Mouse (Mus musculus) stomach, embryonic 14.5 days (tissue): ENCODE results near the gene Alkal2. TPM values are rescaled to one million over a fixed set of nuclear protein-coding genes. Genes with fewer than 3 reads are reported as not detected.

ENCODE experiments used
- ATAC-seq: fragments of 200-750 bp; cut with Nextera tagmentation; 2 replicates; pipeline ENCODE4 v1.8.0; 2017; ENCODE audit warnings: low read depth, moderate TSS enrichment; ENCODE audit not compliant: insufficient number of reproducible peaks, insufficient read depth, low FRiP score
- H3K27ac ChIP-seq: fragments of 300-500 bp; sonication (generic); 2 replicates; pipeline ENCODE4 v1.5.1; 2014; ENCODE audit warnings: mild to moderate bottlenecking, low read length, moderate library complexity, mixed read lengths
- H3K27me3 ChIP-seq: fragments of 300-500 bp; sonication (generic); 2 replicates; pipeline ENCODE4 v1.6.1; 2014; ENCODE audit warnings: low read length, control low read depth, mixed read lengths; ENCODE audit not compliant: control insufficient read depth, insufficient read depth
- H3K36me3 ChIP-seq: fragments of 300-500 bp; sonication (generic); 2 replicates; pipeline ENCODE4 v1.6.1; 2014; ENCODE audit warnings: mild to moderate bottlenecking, control low read depth, low read length, moderate library complexity, mixed read lengths; ENCODE audit not compliant: control insufficient read depth, insufficient read depth
- H3K4me1 ChIP-seq: fragments of 300-500 bp; sonication (generic); 2 replicates; pipeline ENCODE4 v1.6.1; 2014; ENCODE audit warnings: low read length, control low read depth, mixed read lengths; ENCODE audit not compliant: control insufficient read depth, insufficient read depth
- H3K4me2 ChIP-seq: fragments of 300-500 bp; sonication (generic); replicated peaks from 2 replicates; pipeline ENCODE4 v1.6.1; 2014; ENCODE audit warnings: low read depth, low read length, control low read depth
- H3K4me3 ChIP-seq: fragments of 300-500 bp; sonication (generic); 2 replicates; pipeline ENCODE4 v1.5.1; 2014; ENCODE audit warnings: low read depth, low read length, control low read depth
- H3K9ac ChIP-seq: fragments of 300-500 bp; sonication (generic); replicated peaks from 2 replicates; pipeline ENCODE4 v1.6.1; 2014; ENCODE audit warnings: low read depth, mild to moderate bottlenecking, control low read depth, low read length, moderate library complexity, mixed read lengths
- H3K9me3 ChIP-seq: fragments of 300-500 bp; sonication (generic); 2 replicates; pipeline ENCODE4 v1.6.1; 2016; ENCODE audit warnings: low read depth, low read length, control low read depth; ENCODE audit not compliant: control insufficient read depth
- WGBS: fragments of 180-500 bp; shearing (Covaris S2); extraction: QIAGEN DNeasy Blood & Tissue Kit; methylation state at CpG from one replicate; pipeline ENCODE4 v1.1.7; 2014; 5-methylcytosine and 5-hydroxymethylcytosine counted together
- polyA plus RNA-seq: library from polyadenylated mRNA; unstranded; fragments of >200 nt; fragmentation: Nextera tagmentation; extraction: Ambion mirVana; gene quantifications from 2 replicates; pipeline ENCODE4 v1.2.1, GENCODE M21; 2014

The Alkal2 gene
- polyA plus RNA-seq, 1 experiment from 2014 or later = 1.4 TPM

- peaks cover 21% of the 10 kb centered on the region for H3K27me3 ChIP-seq
- no peak overlapping the region for H3K27ac ChIP-seq
- no peaks in the 10 kb centered on the region for H3K36me3 ChIP-seq
- H3K4me3 ChIP-seq = no peak overlapping the region
- no peak overlapping the region for H3K9ac ChIP-seq
- 68% methylated on average over 6 of the region's 6 CpGs for WGBS
- H3K9me3 ChIP-seq = no peaks in the 10 kb centered on the region
- peaks cover 3% of the 10 kb centered on the region; the same call in 1 of the 2 replicates for H3K4me1 ChIP-seq
- no peak overlapping the region for H3K4me2 ChIP-seq
- ATAC-seq = no peak
Measured at GRCm38 (mm10) chr12:30879447-30879846, 4.7 kb upstream of the Alkal2 start.

GRCm38 (mm10) chr12:30883592-30883985 lies 533 bp upstream of the Alkal2 start:
- 24% methylated on average over 4 of the region's 4 CpGs for WGBS

GRCm38 (mm10) chr12:30884622-30885230 lies 604 bp downstream of the Alkal2 start:
- H3K4me3 ChIP-seq = peak overlapping the region; percentile 44
- H3K27me3 ChIP-seq = peaks cover 37% of the 10 kb centered on the region
- peak overlapping the region; percentile 91 for H3K4me2 ChIP-seq
- no peak overlapping the region for H3K27ac ChIP-seq
- WGBS = 8% methylated on average over 39 of the region's 39 CpGs
- H3K36me3 ChIP-seq = no peaks in the 10 kb centered on the region
- H3K9ac ChIP-seq = no peak overlapping the region
- ATAC-seq = peak; percentile 63; the same call in 1 of the 2 replicates
- peaks cover 6% of the 10 kb centered on the region; the same call in 1 of the 2 replicates for H3K4me1 ChIP-seq
- no peaks in the 10 kb centered on the region for H3K9me3 ChIP-seq

More at GRCm38 (mm10) chr12:30883592-30883985, 533 bp upstream of the Alkal2 start:
- H3K27me3 ChIP-seq = peaks cover 37% of the 10 kb centered on the region
- H3K9ac ChIP-seq = no peak overlapping the region
- H3K36me3 ChIP-seq = no peaks in the 10 kb centered on the region
- ATAC-seq = no peak
- H3K27ac ChIP-seq = no peak overlapping the region
- peak overlapping the region; percentile 91 for H3K4me2 ChIP-seq
- H3K4me3 ChIP-seq = peak overlapping the region; percentile 44
- peaks cover 6% of the 10 kb centered on the region; the same call in 1 of the 2 replicates for H3K4me1 ChIP-seq
- H3K9me3 ChIP-seq = no peaks in the 10 kb centered on the region

- Histone ChIP-seq H3K9ac (no peak overlapping the region), H3K4me2 (no peak overlapping the region), H3K9me3 (no peaks in the 10 kb centered on the region), H3K36me3 (no peaks in the 10 kb centered on the region), H3K4me3 (no peak overlapping the region), H3K27me3 (peaks cover 37% of the 10 kb centered on the region), H3K4me1 (peaks cover 6% of the 10 kb centered on the region; the same call in 1 of the 2 replicates), H3K27ac (no peak overlapping the region)
- no peak for ATAC-seq
- WGBS = 70% methylated on average over 6 of the region's 6 CpGs
Measured at GRCm38 (mm10) chr12:30885891-30886290, 1.8 kb downstream of the Alkal2 start.

GRCm38 (mm10) chr12:30888003-30888402 lies 3.9 kb downstream of the Alkal2 start:
- no peak for ATAC-seq

GRCm38 (mm10) chr12:30890067-30890466 lies 5.9 kb downstream of the Alkal2 start:
- H3K4me1 ChIP-seq = no peaks in the 10 kb centered on the region
- no peaks in the 10 kb centered on the region for H3K9me3 ChIP-seq
- H3K36me3 ChIP-seq = peaks cover 3% of the 10 kb centered on the region; the same call in 1 of the 2 replicates
- H3K4me3 ChIP-seq = no peak overlapping the region
- no peak for ATAC-seq
- no peak overlapping the region for H3K9ac ChIP-seq
- H3K27me3 ChIP-seq = peaks cover 10% of the 10 kb centered on the region; the same call in 1 of the 2 replicates
- no peak overlapping the region for H3K27ac ChIP-seq
- H3K4me2 ChIP-seq = no peak overlapping the region
- 32% methylated on average over 5 of the region's 5 CpGs for WGBS

More at GRCm38 (mm10) chr12:30888003-30888402, 3.9 kb downstream of the Alkal2 start:
- peaks cover 30% of the 10 kb centered on the region for H3K27me3 ChIP-seq
- H3K36me3 ChIP-seq = no peaks in the 10 kb centered on the region; the same call in 1 of the 2 replicates
- H3K4me1 ChIP-seq = peaks cover 6% of the 10 kb centered on the region; the same call in 1 of the 2 replicates
- no peak overlapping the region for H3K27ac ChIP-seq
- H3K9ac ChIP-seq = no peak overlapping the region
- no peak overlapping the region for H3K4me3 ChIP-seq
- WGBS = 85% methylated on average over 4 of the region's 4 CpGs
- H3K4me2 ChIP-seq = no peak overlapping the region
- no peaks in the 10 kb centered on the region for H3K9me3 ChIP-seq

GRCm38 (mm10) chr12:30891438-30891837 lies 7.3 kb downstream of the Alkal2 start:
- no peak overlapping the region for H3K4me2 ChIP-seq
- ATAC-seq = no peak
- 88% methylated on average over 7 of the region's 7 CpGs for WGBS
- no peaks in the 10 kb centered on the region for H3K9me3 ChIP-seq
- H3K4me1 ChIP-seq = no peaks in the 10 kb centered on the region
- peaks cover 3% of the 10 kb centered on the region; the same call in 1 of the 2 replicates for H3K36me3 ChIP-seq
- H3K9ac ChIP-seq = no peak overlapping the region
- 0 out of 2 replicates have a peak, but pooled peaks cover 2% of the 10 kb centered on the region for H3K27me3 ChIP-seq
- no peak overlapping the region for H3K27ac ChIP-seq
- H3K4me3 ChIP-seq = no peak overlapping the region

- Histone ChIP-seq H3K9me3 (no peaks in the 10 kb centered on the region), H3K27me3 (no peaks in the 10 kb centered on the region), H3K9ac (no peak overlapping the region), H3K27ac (no peak overlapping the region), H3K4me3 (no peak overlapping the region), H3K4me1 (no peaks in the 10 kb centered on the region), H3K36me3 (peaks cover 8% of the 10 kb centered on the region; the same call in 1 of the 2 replicates), H3K4me2 (no peak overlapping the region)
- ATAC-seq = no peak
- 78% methylated on average over 4 of the region's 4 CpGs for WGBS
Measured at GRCm38 (mm10) chr12:30897039-30897438, 12.9 kb downstream of the Alkal2 start.
